Mouse (Mus musculus): ENCODE measurements around the gene Zbtb34. TPM values are rescaled to one million over a fixed set of nuclear protein-coding genes. Genes with fewer than 3 reads are reported as not detected.

Gene Zbtb34
- 1.5 TPM in 2 replicates for polyA plus RNA-seq (2015; fragmentation: Nextera tagmentation; extraction: Ambion mirVana)

GRCm38 (mm10) chr2:33430771-33431699 lies at the start of gene Zbtb34:
Gene Zbtb34 (minus strand): TSS chr2:33431324.
- Histone ChIP-seq H3K4me1 (replicated peaks) (peaks cover 59% of the 10 kb centered on the region), H3K4me2 (peak within 1 kb of the TSS; percentile 87), H3K9ac (peak within 1 kb of the TSS; percentile 78), H3K9me3 (replicated peaks) (no peaks in the 10 kb centered on the region), H3K27ac (replicated peaks) (peak within 1 kb of the TSS; percentile 84), H3K36me3 (replicated peaks) (peaks cover 11% of the 10 kb centered on the region; the same call in 1 of the 2 replicates), H3K27me3 (0 out of 2 replicates have a peak, but pooled peaks cover 2% of the 10 kb centered on the region), H3K4me3 (replicated peaks) (peak within 1 kb of the TSS; percentile 93)
- ATAC-seq (ENCODE audit: insufficient read depth): peak; percentile 66
- WGBS (ENCODE audit: insufficient replicate concordance): under 1% methylated on average over 84 of the region's 102 CpGs

- H3K4me2 ChIP-seq: no peak overlapping the region
Measured at GRCm38 (mm10) chr2:33477961-33478755, 47.0 kb upstream of the Zbtb34 start.

GRCm38 (mm10) chr2:33475961-33476360 lies 44.8 kb upstream of the Zbtb34 start:
- no peaks in the 10 kb centered on the region for H3K27me3 ChIP-seq
- H3K27ac ChIP-seq (replicated peaks): no peak overlapping the region
- no peaks in the 10 kb centered on the region for H3K9me3 ChIP-seq (replicated peaks)
- H3K36me3 ChIP-seq (replicated peaks): no peaks in the 10 kb centered on the region
- no peak overlapping the region for H3K4me2 ChIP-seq
- no peak overlapping the region for H3K4me3 ChIP-seq (replicated peaks)
- H3K4me1 ChIP-seq (replicated peaks): no peaks in the 10 kb centered on the region
- H3K9ac ChIP-seq: no peak overlapping the region
- ATAC-seq (ENCODE audit: insufficient read depth): no peak

More at GRCm38 (mm10) chr2:33477961-33478755, 47.0 kb upstream of the Zbtb34 start:
- Histone ChIP-seq H3K36me3 (replicated peaks) (no peaks in the 10 kb centered on the region), H3K4me1 (replicated peaks) (no peaks in the 10 kb centered on the region), H3K4me3 (replicated peaks) (no peak overlapping the region), H3K27me3 (no peaks in the 10 kb centered on the region), H3K27ac (replicated peaks) (no peak overlapping the region), H3K9ac (no peak overlapping the region), H3K9me3 (replicated peaks) (no peaks in the 10 kb centered on the region)
- WGBS (ENCODE audit: insufficient replicate concordance): 69% methylated on average over 10 of the region's 10 CpGs
- ATAC-seq (ENCODE audit: insufficient read depth): no peak

GRCm38 (mm10) chr2:33468466-33469097 lies 37.5 kb upstream of the Zbtb34 start, which contains the start of gene Zbtb43:
Gene Zbtb43 (minus strand): TSS chr2:33468559.
- Histone ChIP-seq H3K27me3 (no peaks in the 10 kb centered on the region), H3K4me2 (peak within 1 kb of the TSS; percentile 71), H3K4me1 (replicated peaks) (peaks cover 18% of the 10 kb centered on the region), H3K4me3 (replicated peaks) (peak within 1 kb of the TSS; percentile 91), H3K36me3 (replicated peaks) (peaks cover 10% of the 10 kb centered on the region), H3K9ac (peak within 1 kb of the TSS; percentile 90), H3K9me3 (replicated peaks) (no peaks in the 10 kb centered on the region), H3K27ac (replicated peaks) (peak within 1 kb of the TSS; percentile 87)
- WGBS (ENCODE audit: insufficient replicate concordance): 3% methylated on average over 36 of the region's 36 CpGs
- peak; percentile 93 for ATAC-seq (ENCODE audit: insufficient read depth)

- Histone ChIP-seq H3K9ac (peak overlapping the region; percentile 90), H3K36me3 (replicated peaks) (peaks cover 17% of the 10 kb centered on the region), H3K4me2 (peak overlapping the region; percentile 71), H3K27ac (replicated peaks) (peak overlapping the region; percentile 87), H3K4me3 (replicated peaks) (peak overlapping the region; percentile 91), H3K9me3 (replicated peaks) (no peaks in the 10 kb centered on the region), H3K4me1 (replicated peaks) (peaks cover 18% of the 10 kb centered on the region), H3K27me3 (no peaks in the 10 kb centered on the region)
- WGBS (ENCODE audit: insufficient replicate concordance): 4% methylated on average over 53 of the region's 57 CpGs
- peak; percentile 67 for ATAC-seq (ENCODE audit: insufficient read depth)
Measured at GRCm38 (mm10) chr2:33467546-33468465, 36.7 kb upstream of the Zbtb34 start.

GRCm38 (mm10) chr2:33465966-33466365 lies 34.8 kb upstream of the Zbtb34 start:
- H3K9ac ChIP-seq: no peak overlapping the region
- ATAC-seq (ENCODE audit: insufficient read depth): no peak
- no peak overlapping the region for H3K4me2 ChIP-seq
- peaks cover 34% of the 10 kb centered on the region for H3K36me3 ChIP-seq (replicated peaks)
- H3K27me3 ChIP-seq: no peaks in the 10 kb centered on the region
- WGBS (ENCODE audit: insufficient replicate concordance): 65% methylated on average over 4 of the region's 4 CpGs
- no peaks in the 10 kb centered on the region for H3K9me3 ChIP-seq (replicated peaks)
- peaks cover 18% of the 10 kb centered on the region for H3K4me1 ChIP-seq (replicated peaks)
- no peak overlapping the region for H3K27ac ChIP-seq (replicated peaks)
- no peak overlapping the region for H3K4me3 ChIP-seq (replicated peaks)

- H3K4me3 ChIP-seq (replicated peaks): no peak overlapping the region
- WGBS (ENCODE audit: insufficient replicate concordance): 74% methylated on average over 5 of the region's 5 CpGs
Measured at GRCm38 (mm10) chr2:33465215-33465614, 34.1 kb upstream of the Zbtb34 start.

GRCm38 (mm10) chr2:33462066-33462465 lies 30.9 kb upstream of the Zbtb34 start:
- H3K4me3 ChIP-seq (replicated peaks): no peak overlapping the region
- H3K27ac ChIP-seq (replicated peaks): no peak overlapping the region
- peaks cover 24% of the 10 kb centered on the region for H3K4me1 ChIP-seq (replicated peaks)
- no peaks in the 10 kb centered on the region for H3K9me3 ChIP-seq (replicated peaks)
- H3K27me3 ChIP-seq: no peaks in the 10 kb centered on the region
- no peak overlapping the region for H3K4me2 ChIP-seq
- WGBS (ENCODE audit: insufficient replicate concordance): 76% methylated on average over 7 of the region's 7 CpGs
- no peak overlapping the region for H3K9ac ChIP-seq
- no peak for ATAC-seq (ENCODE audit: insufficient read depth)
- peaks cover 57% of the 10 kb centered on the region for H3K36me3 ChIP-seq (replicated peaks)

More at GRCm38 (mm10) chr2:33465215-33465614, 34.1 kb upstream of the Zbtb34 start:
- no peak overlapping the region for H3K27ac ChIP-seq (replicated peaks)
- ATAC-seq (ENCODE audit: insufficient read depth): no peak
- H3K36me3 ChIP-seq (replicated peaks): peaks cover 41% of the 10 kb centered on the region
- H3K27me3 ChIP-seq: no peaks in the 10 kb centered on the region
- H3K9ac ChIP-seq: no peak overlapping the region
- no peak overlapping the region for H3K4me2 ChIP-seq
- H3K4me1 ChIP-seq (replicated peaks): peaks cover 22% of the 10 kb centered on the region
- no peaks in the 10 kb centered on the region for H3K9me3 ChIP-seq (replicated peaks)

GRCm38 (mm10) chr2:33461066-33461465 lies 29.9 kb upstream of the Zbtb34 start:
- ATAC-seq (ENCODE audit: insufficient read depth): no peak
- WGBS (ENCODE audit: insufficient replicate concordance): 77% methylated on average over 1 of the region's 1 CpGs
- no peak overlapping the region for H3K9ac ChIP-seq
- no peak overlapping the region for H3K27ac ChIP-seq (replicated peaks)
- H3K9me3 ChIP-seq (replicated peaks): no peaks in the 10 kb centered on the region
- peaks cover 60% of the 10 kb centered on the region for H3K36me3 ChIP-seq (replicated peaks)
- peaks cover 18% of the 10 kb centered on the region; the same call in 1 of the 2 replicates for H3K4me1 ChIP-seq (replicated peaks)
- H3K4me2 ChIP-seq: no peak overlapping the region
- no peak overlapping the region for H3K4me3 ChIP-seq (replicated peaks)
- H3K27me3 ChIP-seq: no peaks in the 10 kb centered on the region

- H3K9ac ChIP-seq: no peak overlapping the region
- no peak overlapping the region for H3K4me2 ChIP-seq
- no peak overlapping the region for H3K27ac ChIP-seq (replicated peaks)
- peaks cover 15% of the 10 kb centered on the region; the same call in 1 of the 2 replicates for H3K4me1 ChIP-seq (replicated peaks)
- no peaks in the 10 kb centered on the region for H3K27me3 ChIP-seq
- H3K4me3 ChIP-seq (replicated peaks): no peak overlapping the region
- H3K36me3 ChIP-seq (replicated peaks): peaks cover 70% of the 10 kb centered on the region
- no peak for ATAC-seq (ENCODE audit: insufficient read depth)
- 32% methylated on average over 4 of the region's 4 CpGs for WGBS (ENCODE audit: insufficient replicate concordance)
- H3K9me3 ChIP-seq (replicated peaks): no peaks in the 10 kb centered on the region
Measured at GRCm38 (mm10) chr2:33459660-33460059, 28.5 kb upstream of the Zbtb34 start.
